In the genomic region with DNA sequence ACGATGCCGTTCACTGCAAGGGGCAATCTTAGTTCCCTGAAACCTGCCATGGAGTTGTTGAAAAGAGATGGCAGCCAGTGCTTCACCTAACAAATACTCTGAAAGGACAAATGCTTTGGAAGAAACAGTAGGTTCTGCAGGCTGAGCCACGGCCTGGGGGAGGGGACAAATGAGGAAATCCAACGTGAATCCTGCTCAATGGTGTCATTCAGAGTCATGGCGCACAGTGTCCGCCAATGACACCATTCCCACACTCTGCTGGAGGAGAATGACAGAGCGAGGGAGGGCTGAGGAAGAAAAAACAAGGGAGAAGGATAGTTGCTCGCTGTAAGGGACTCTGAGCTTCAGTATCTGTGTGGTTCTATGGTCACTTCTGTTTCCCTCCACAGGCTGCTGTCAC, we compare ENCODE assay signal across 15 mouse cellular contexts.
DNase-seq lines count a peak whose midpoint lies in the region; ATAC-seq lines count a peak whose summit lies in the region.
"Had no signal": no experiment of that assay in that cellular context is flagged by ENCODE, and none has a peak within 500 bp of the region (broad histone marks: within the 10 kb centered on the region; RNA-seq: fewer than 3 reads in every experiment).

No protein-coding gene starts in this region.

- peak overlapping the region; percentile 31; the same call in 1 of the 2 replicates for H3K27ac ChIP-seq in embryonic facial prominence, embryonic 14.5 days (replicated peaks; ENCODE audit: low read depth, low read length)
- no peak overlapping the region for H3K27ac ChIP-seq in embryonic facial prominence, embryonic 10.5 days (replicated peaks)
- 0 out of 2 replicates have a peak overlapping the region, but pooled peaks have one; percentile 5 for H3K27ac ChIP-seq in hindbrain, embryonic 10.5 days
- no peak overlapping the region for H3K27ac ChIP-seq in hindbrain, embryonic 14.5 days
- H3K27ac ChIP-seq in midbrain, embryonic 15.5 days: no peak overlapping the region
- no peak overlapping the region for H3K27ac ChIP-seq in midbrain, embryonic 11.5 days (ENCODE audit: low read depth, low read length)
- H3K27ac ChIP-seq: hindbrain, embryonic 15.5 days; liver, embryonic 13.5 days; midbrain, embryonic 13.5 days; neural tube, embryonic 13.5 days had no signal

- no peaks in the 10 kb centered on the region for H3K9me3 ChIP-seq in embryonic facial prominence, embryonic 14.5 days (ENCODE audit: control insufficient read depth, low read length)
- H3K9me3 ChIP-seq in embryonic facial prominence, embryonic 10.5 days: no peaks in the 10 kb centered on the region
- no peaks in the 10 kb centered on the region for H3K9me3 ChIP-seq in hindbrain, embryonic 10.5 days
- H3K9me3 ChIP-seq in hindbrain, embryonic 14.5 days (ENCODE audit: control insufficient read depth, low read length): no peaks in the 10 kb centered on the region
- no peaks in the 10 kb centered on the region for H3K9me3 ChIP-seq in midbrain, embryonic 15.5 days
- no peaks in the 10 kb centered on the region for H3K9me3 ChIP-seq in midbrain, embryonic 11.5 days (ENCODE audit: control insufficient read depth, low read length)
- H3K9me3 ChIP-seq: hindbrain, embryonic 15.5 days; liver, embryonic 13.5 days; midbrain, embryonic 13.5 days; neural tube, embryonic 13.5 days had no signal

- no peak overlapping the region for H3K9ac ChIP-seq in embryonic facial prominence, embryonic 14.5 days (ENCODE audit: low read depth, low read length)
- no peak overlapping the region for H3K9ac ChIP-seq in hindbrain, embryonic 14.5 days
- no peak overlapping the region for H3K9ac ChIP-seq in midbrain, embryonic 15.5 days
- no peak overlapping the region for H3K9ac ChIP-seq in midbrain, embryonic 11.5 days (ENCODE audit: low read length)
- H3K9ac ChIP-seq: hindbrain, embryonic 15.5 days; liver, embryonic 13.5 days; midbrain, embryonic 13.5 days; neural tube, embryonic 13.5 days had no signal

- 53% methylated on average over 8 of the region's 8 CpGs for WGBS in embryonic facial prominence, embryonic 14.5 days
- WGBS in embryonic facial prominence, embryonic 10.5 days: 45% methylated on average over 8 of the region's 8 CpGs
- 61% methylated on average over 8 of the region's 8 CpGs for WGBS in hindbrain, embryonic 10.5 days
- WGBS in hindbrain, embryonic 14.5 days: 53% methylated on average over 8 of the region's 8 CpGs
- 57% methylated on average over 8 of the region's 8 CpGs for WGBS in midbrain, embryonic 15.5 days
- WGBS in midbrain, embryonic 11.5 days: 68% methylated on average over 8 of the region's 8 CpGs

- no peak overlapping the region for H3K4me3 ChIP-seq in embryonic facial prominence, embryonic 14.5 days (ENCODE audit: low read depth, low read length)
- H3K4me3 ChIP-seq in embryonic facial prominence, embryonic 10.5 days: no peak overlapping the region
- no peak overlapping the region for H3K4me3 ChIP-seq in hindbrain, embryonic 10.5 days
- H3K4me3 ChIP-seq in hindbrain, embryonic 14.5 days (replicated peaks; ENCODE audit: low read length): no peak overlapping the region
- no peak overlapping the region for H3K4me3 ChIP-seq in midbrain, embryonic 15.5 days
- H3K4me3 ChIP-seq in midbrain, embryonic 11.5 days (ENCODE audit: low read depth, low read length): no peak overlapping the region
- H3K4me3 ChIP-seq: gastrocnemius, adult 2 months; hindbrain, embryonic 15.5 days; liver, embryonic 13.5 days; midbrain, embryonic 13.5 days; neural tube, embryonic 13.5 days had no signal

- no peaks in the 10 kb centered on the region for H3K27me3 ChIP-seq in embryonic facial prominence, embryonic 14.5 days (replicated peaks; ENCODE audit: control insufficient read depth, insufficient read depth, low read length)
- no peaks in the 10 kb centered on the region for H3K27me3 ChIP-seq in embryonic facial prominence, embryonic 10.5 days (replicated peaks; ENCODE audit: low read depth, poor library complexity, severe bottlenecking)
- H3K27me3 ChIP-seq in hindbrain, embryonic 10.5 days (ENCODE audit: insufficient read depth, poor library complexity, severe bottlenecking): no peaks in the 10 kb centered on the region
- H3K27me3 ChIP-seq in hindbrain, embryonic 14.5 days (ENCODE audit: control insufficient read depth, insufficient read depth, low read length): no peaks in the 10 kb centered on the region
- no peaks in the 10 kb centered on the region for H3K27me3 ChIP-seq in midbrain, embryonic 15.5 days (replicated peaks)
- H3K27me3 ChIP-seq in midbrain, embryonic 11.5 days (ENCODE audit: control insufficient read depth, insufficient read depth, low read length): no peaks in the 10 kb centered on the region
- H3K27me3 ChIP-seq: hindbrain, embryonic 15.5 days; liver, embryonic 13.5 days; midbrain, embryonic 13.5 days; neural tube, embryonic 13.5 days had no signal

- 0 out of 2 replicates have a peak, but pooled peaks cover 10% of the 10 kb centered on the region for H3K36me3 ChIP-seq in embryonic facial prominence, embryonic 14.5 days (ENCODE audit: control insufficient read depth, insufficient read depth, low read length)
- peaks cover 6% of the 10 kb centered on the region; the same call in 1 of the 2 replicates for H3K36me3 ChIP-seq in embryonic facial prominence, embryonic 10.5 days (replicated peaks)
- H3K36me3 ChIP-seq in hindbrain, embryonic 10.5 days: no peaks in the 10 kb centered on the region
- no peaks in the 10 kb centered on the region for H3K36me3 ChIP-seq in hindbrain, embryonic 14.5 days (replicated peaks; ENCODE audit: control insufficient read depth, insufficient read depth)
- no peaks in the 10 kb centered on the region for H3K36me3 ChIP-seq in midbrain, embryonic 15.5 days (replicated peaks)
- no peaks in the 10 kb centered on the region for H3K36me3 ChIP-seq in midbrain, embryonic 11.5 days (ENCODE audit: control insufficient read depth, insufficient read depth, low read length)
- H3K36me3 ChIP-seq: hindbrain, embryonic 15.5 days; liver, embryonic 13.5 days; midbrain, embryonic 13.5 days; neural tube, embryonic 13.5 days had no signal

- DNase-seq in embryonic facial prominence, embryonic 14.5 days (ENCODE audit: low spot score): no peak
- DNase-seq in embryonic facial prominence, embryonic 10.5 days (ENCODE audit: low spot score): no peak
- DNase-seq in hindbrain, embryonic 10.5 days (ENCODE audit: low spot score): no peak
- no peak for DNase-seq in hindbrain, embryonic 14.5 days (ENCODE audit: low spot score)
- no peak for DNase-seq in midbrain, embryonic 11.5 days (ENCODE audit: low spot score, missing footprints)
- DNase-seq: gastrocnemius, adult 2 months; kidney, adult 8-10 months; liver, embryonic 13.5 days; lung, postnatal 14 days had no signal

- no peak overlapping the region for H3K4me2 ChIP-seq in embryonic facial prominence, embryonic 14.5 days (ENCODE audit: low read depth, low read length)
- H3K4me2 ChIP-seq in hindbrain, embryonic 14.5 days (replicated peaks): no peak overlapping the region
- no peak overlapping the region for H3K4me2 ChIP-seq in midbrain, embryonic 15.5 days
- H3K4me2 ChIP-seq in midbrain, embryonic 11.5 days: no peak overlapping the region
- H3K4me2 ChIP-seq: hindbrain, embryonic 15.5 days; liver, embryonic 13.5 days; midbrain, embryonic 13.5 days; neural tube, embryonic 13.5 days had no signal

- H3K4me1 ChIP-seq in embryonic facial prominence, embryonic 14.5 days (ENCODE audit: control insufficient read depth, insufficient read depth, low read length): peaks cover 24% of the 10 kb centered on the region
- peaks cover 52% of the 10 kb centered on the region for H3K4me1 ChIP-seq in embryonic facial prominence, embryonic 10.5 days
- peaks cover 54% of the 10 kb centered on the region for H3K4me1 ChIP-seq in hindbrain, embryonic 10.5 days (replicated peaks)
- peaks cover 6% of the 10 kb centered on the region; the same call in 1 of the 2 replicates for H3K4me1 ChIP-seq in hindbrain, embryonic 14.5 days (replicated peaks; ENCODE audit: control insufficient read depth, insufficient read depth, low read length)
- peaks cover 12% of the 10 kb centered on the region for H3K4me1 ChIP-seq in midbrain, embryonic 15.5 days
- H3K4me1 ChIP-seq in midbrain, embryonic 11.5 days (ENCODE audit: control insufficient read depth, insufficient read depth, low read length): peaks cover 5% of the 10 kb centered on the region; the same call in 1 of the 2 replicates

- no peak for ATAC-seq in embryonic facial prominence, embryonic 14.5 days (ENCODE audit: low read depth)
- no peak for ATAC-seq in hindbrain, embryonic 14.5 days (ENCODE audit: low FRiP score)
- ATAC-seq in midbrain, embryonic 15.5 days (replicated peaks): peak; percentile 13; the same call in 1 of the 2 replicates
- no peak for ATAC-seq in midbrain, embryonic 11.5 days (ENCODE audit: low FRiP score)
- ATAC-seq in granulocyte monocyte progenitor cell, adult 5-6 weeks (replicated peaks; ENCODE audit: poor library complexity, severe bottlenecking): peak; percentile 29
- no peak for ATAC-seq in megakaryocyte, adult 5-6 weeks (ENCODE audit: poor library complexity, severe bottlenecking)
- ATAC-seq: midbrain, embryonic 13.5 days had no signal

Comparison
In these comparisons a context has a peak if more than half of its experiments do, and no peak if none do; other contexts are left out.
1. ATAC-seq: peak in midbrain, embryonic 15.5 days (single experiment) and granulocyte monocyte progenitor cell, adult 5-6 weeks (single experiment); none in embryonic facial prominence, embryonic 14.5 days (single experiment), hindbrain, embryonic 14.5 days (single experiment), midbrain, embryonic 11.5 days (single experiment) and megakaryocyte, adult 5-6 weeks (single experiment).
2. H3K27ac ChIP-seq: peak in embryonic facial prominence, embryonic 14.5 days (single experiment) and hindbrain, embryonic 10.5 days (single experiment); none in embryonic facial prominence, embryonic 10.5 days (single experiment), hindbrain, embryonic 14.5 days (single experiment), midbrain, embryonic 15.5 days (single experiment) and midbrain, embryonic 11.5 days (single experiment).